Mouse (Mus musculus): ENCODE results near the gene Grik3.

Gene Grik3

GRCm38 (mm10) chr4:125544947-125545767, 54.7 kb downstream of the Grik3 start:
- peak; percentile 64 for DNase-seq (ENCODE audit: low read depth, low spot score)

- no peak for DNase-seq (ENCODE audit: low read depth, low spot score)
Observed at GRCm38 (mm10) chr4:125545768-125546220, 55.3 kb downstream of the Grik3 start.

- DNase-seq (ENCODE audit: low read depth, low spot score) = no peak
Observed at GRCm38 (mm10) chr4:125548190-125548589, 57.7 kb downstream of the Grik3 start.

GRCm38 (mm10) chr4:125553754-125554153, 63.3 kb downstream of the Grik3 start:
- DNase-seq (ENCODE audit: low read depth, low spot score) = no peak

- peak; percentile 53 for DNase-seq (ENCODE audit: low read depth, low spot score)
Observed at GRCm38 (mm10) chr4:125556405-125557308, 66.2 kb downstream of the Grik3 start.

- no peak for DNase-seq (ENCODE audit: low read depth, low spot score)
Observed at GRCm38 (mm10) chr4:125559564-125559963, 69.1 kb downstream of the Grik3 start.

- no peak for DNase-seq (ENCODE audit: low read depth, low spot score)
Observed at GRCm38 (mm10) chr4:125560806-125561205, 70.3 kb downstream of the Grik3 start.

GRCm38 (mm10) chr4:125563579-125563978, 73.1 kb downstream of the Grik3 start:
- no peak for DNase-seq (ENCODE audit: low read depth, low spot score)

- no peak for DNase-seq (ENCODE audit: low read depth, low spot score)
Observed at GRCm38 (mm10) chr4:125564008-125564710, 73.7 kb downstream of the Grik3 start.

- no peak for DNase-seq (ENCODE audit: low read depth, low spot score)
Observed at GRCm38 (mm10) chr4:125565711-125566439, 75.4 kb downstream of the Grik3 start.

- no peak for DNase-seq (ENCODE audit: low read depth, low spot score)
Observed at GRCm38 (mm10) chr4:125568210-125568609, 77.7 kb downstream of the Grik3 start.

- no peak for DNase-seq (ENCODE audit: low read depth, low spot score)
Observed at GRCm38 (mm10) chr4:125571651-125572311, 81.3 kb downstream of the Grik3 start.

GRCm38 (mm10) chr4:125572312-125572663, 81.8 kb downstream of the Grik3 start:
- no peak for DNase-seq (ENCODE audit: low read depth, low spot score)

GRCm38 (mm10) chr4:125573000-125573399, 82.5 kb downstream of the Grik3 start:
- no peak for DNase-seq (ENCODE audit: low read depth, low spot score)

- DNase-seq (ENCODE audit: low read depth, low spot score) = no peak
Observed at GRCm38 (mm10) chr4:125573951-125574675, 83.6 kb downstream of the Grik3 start.

GRCm38 (mm10) chr4:125580336-125580735, 89.8 kb downstream of the Grik3 start:
- DNase-seq (ENCODE audit: low read depth, low spot score) = no peak

GRCm38 (mm10) chr4:125583272-125583671, 92.8 kb downstream of the Grik3 start:
- DNase-seq (ENCODE audit: low read depth, low spot score) = no peak

GRCm38 (mm10) chr4:125583935-125584334, 93.4 kb downstream of the Grik3 start:
- no peak for DNase-seq (ENCODE audit: low read depth, low spot score)

GRCm38 (mm10) chr4:125584676-125585075, 94.2 kb downstream of the Grik3 start:
- no peak for DNase-seq (ENCODE audit: low read depth, low spot score)

- no peak for DNase-seq (ENCODE audit: low read depth, low spot score)
Observed at GRCm38 (mm10) chr4:125587577-125587976, 97.1 kb downstream of the Grik3 start.

Measured in mesoderm, embryonic 11.5 days (tissue).